11 mouse cellular contexts compared by ENCODE assay signal in genomic region chr1:12009551-12009846, GRCm38 (mm10).
"Had no signal": no experiment of that assay in that cellular context is flagged by ENCODE, and none has a peak within 500 bp of the region (broad histone marks: within the 10 kb centered on the region; RNA-seq: fewer than 3 reads in every experiment).

No protein-coding gene starts in this region.

- H3K27ac ChIP-seq: left cerebral cortex, adult 2 months; limb, embryonic 15.5 days; liver, embryonic 12.5 days; midbrain, embryonic 10.5 days had no signal

- H3K4me3 ChIP-seq: left cerebral cortex, adult 2 months; limb, embryonic 15.5 days; liver, embryonic 12.5 days; midbrain, embryonic 10.5 days; myocyte had no signal

- H3K4me2 ChIP-seq: limb, embryonic 15.5 days; liver, embryonic 12.5 days had no signal

- H3K9me3 ChIP-seq: limb, embryonic 15.5 days; liver, embryonic 12.5 days; midbrain, embryonic 10.5 days had no signal

- DNase-seq: kidney, adult 9 months; kidney, postnatal 36 days; lung, postnatal 36 days; midbrain, embryonic 14.5 days had no signal

- H3K9ac ChIP-seq: limb, embryonic 15.5 days; liver, embryonic 12.5 days had no signal

- H3K4me1 ChIP-seq: limb, embryonic 15.5 days; liver, embryonic 12.5 days; midbrain, embryonic 10.5 days had no signal

- ATAC-seq: hindbrain, embryonic 16.5 days; inflammation-experienced regulatory T-cells, adult 6 months; liver, embryonic 12.5 days had no signal

- H3K27me3 ChIP-seq: limb, embryonic 15.5 days; liver, embryonic 12.5 days had no signal

- H3K36me3 ChIP-seq: limb, embryonic 15.5 days; liver, embryonic 12.5 days; midbrain, embryonic 10.5 days had no signal
